In the genomic region with DNA sequence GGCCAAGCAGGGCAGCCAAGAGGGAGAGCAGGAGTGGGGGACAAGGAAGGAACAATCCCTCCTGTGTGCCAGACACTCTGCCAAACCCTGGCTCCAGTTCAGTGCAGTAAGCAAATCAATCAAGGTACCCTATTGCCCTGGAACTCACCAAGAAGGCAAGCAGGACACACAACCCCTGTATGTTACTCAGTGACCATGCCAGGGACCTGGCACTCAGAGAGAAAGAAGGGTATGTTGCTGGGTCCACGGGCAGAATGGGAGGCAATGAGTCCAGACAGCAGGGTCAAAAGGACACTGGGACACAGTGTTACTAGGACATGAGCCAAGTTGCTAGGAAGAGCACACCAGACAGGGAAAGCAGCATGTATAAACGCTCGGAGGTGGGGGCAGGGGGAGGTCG, we compare ENCODE assay signal across 14 mouse cellular contexts. TPM values are rescaled to one million over a fixed set of nuclear protein-coding genes. Genes with fewer than 3 reads are reported as not detected.
A peak's percentile ranks its signal among the peaks of the same experiment; 100 is the strongest.
DNase-seq lines count a peak whose midpoint lies in the region; ATAC-seq lines count a peak whose summit lies in the region.
"Had no signal": no experiment of that assay in that cellular context is flagged by ENCODE, and none has a peak within 500 bp of the region (broad histone marks: within the 10 kb centered on the region; RNA-seq: fewer than 3 reads in every experiment).

No protein-coding gene starts in this region.

- H3K36me3 ChIP-seq in kidney, embryonic 14.5 days (ENCODE audit: control insufficient read depth, insufficient read depth, low read length), result no peaks in the 10 kb centered on the region
- H3K36me3 ChIP-seq in neural tube, embryonic 14.5 days (ENCODE audit: control insufficient read depth, insufficient read depth, low read length), result no peaks in the 10 kb centered on the region
- H3K36me3 ChIP-seq: forebrain, embryonic 15.5 days had no signal

- peak; percentile 73 for DNase-seq in kidney, adult 11 months
- DNase-seq in lung, postnatal 10 days, result peak; percentile 29
- no peak for DNase-seq in lung, postnatal 36 days
- DNase-seq in kidney, postnatal 10 days, result peak; percentile 39
- DNase-seq in right cerebral cortex, postnatal 36 days (ENCODE audit: low spot score in 2 of 2), result no peak
- DNase-seq: cerebellum, adult 11-12 months; gastrocnemius, adult 2 months; heart, postnatal 36 days had no signal

- ATAC-seq in kidney, embryonic 14.5 days (ENCODE audit: low FRiP score, low TSS enrichment), result no peak
- ATAC-seq in neural tube, embryonic 14.5 days (ENCODE audit: low read depth), result peak; percentile 49; the same call in 1 of the 2 replicates
- ATAC-seq: activated CD4-positive, CD25-positive, alpha-beta regulatory T cell, adult 4 months; forebrain, embryonic 15.5 days had no signal

- H3K9me3 ChIP-seq in kidney, embryonic 14.5 days (ENCODE audit: control insufficient read depth, low read length), result no peaks in the 10 kb centered on the region
- H3K9me3 ChIP-seq in neural tube, embryonic 14.5 days (ENCODE audit: control insufficient read depth, low read length), result no peaks in the 10 kb centered on the region
- H3K9me3 ChIP-seq: forebrain, embryonic 15.5 days had no signal

- no peak overlapping the region for H3K27ac ChIP-seq in kidney, embryonic 14.5 days (ENCODE audit: low read depth, low read length)
- no peak overlapping the region for H3K27ac ChIP-seq in neural tube, embryonic 14.5 days (ENCODE audit: low read depth, low read length)
- H3K27ac ChIP-seq: forebrain, embryonic 15.5 days; gastrocnemius, adult 2 months; liver, embryonic 14.5 days had no signal

- H3K9ac ChIP-seq in kidney, embryonic 14.5 days (ENCODE audit: low read depth, low read length), result no peak overlapping the region
- H3K9ac ChIP-seq in neural tube, embryonic 14.5 days (replicated peaks; ENCODE audit: low read depth, low read length), result no peak overlapping the region
- H3K9ac ChIP-seq: forebrain, embryonic 15.5 days; liver, embryonic 14.5 days had no signal

- WGBS in kidney, embryonic 14.5 days, result 46% methylated on average over 4 of the region's 4 CpGs
- 60% methylated on average over 4 of the region's 4 CpGs for WGBS in neural tube, embryonic 14.5 days

- H3K4me2 ChIP-seq in kidney, embryonic 14.5 days (replicated peaks; ENCODE audit: low read depth, low read length), result no peak overlapping the region
- no peak overlapping the region for H3K4me2 ChIP-seq in neural tube, embryonic 14.5 days (ENCODE audit: low read depth, low read length)
- H3K4me2 ChIP-seq: forebrain, embryonic 15.5 days had no signal

- H3K4me3 ChIP-seq in kidney, embryonic 14.5 days (ENCODE audit: low read length), result no peak overlapping the region
- no peak overlapping the region for H3K4me3 ChIP-seq in neural tube, embryonic 14.5 days (ENCODE audit: low read depth, low read length)
- H3K4me3 ChIP-seq: forebrain, embryonic 15.5 days; gastrocnemius, adult 2 months; megakaryocyte, embryonic 14.5 days had no signal

- no peaks in the 10 kb centered on the region; the same call in 1 of the 2 replicates for H3K4me1 ChIP-seq in kidney, embryonic 14.5 days (ENCODE audit: control insufficient read depth, insufficient read depth, low read length)
- no peaks in the 10 kb centered on the region for H3K4me1 ChIP-seq in neural tube, embryonic 14.5 days (ENCODE audit: control insufficient read depth, insufficient read depth, low read length)
- H3K4me1 ChIP-seq: forebrain, embryonic 15.5 days; megakaryocyte, embryonic 14.5 days had no signal

- H3K27me3 ChIP-seq in kidney, embryonic 14.5 days (ENCODE audit: control insufficient read depth, insufficient read depth, low read length), result no peaks in the 10 kb centered on the region
- H3K27me3 ChIP-seq in neural tube, embryonic 14.5 days (ENCODE audit: control insufficient read depth, insufficient read depth, low read length), result no peaks in the 10 kb centered on the region
- H3K27me3 ChIP-seq: forebrain, embryonic 15.5 days had no signal

RNA-seq across cellular contexts. Expression of gene Angpt4, which starts 14.7 kb away (rescaled TPM):
- polyA plus RNA-seq in kidney, embryonic 14.5 days (2014; fragmentation: Nextera tagmentation; extraction: Ambion mirVana), result 1.0 and 1.1 TPM in 2 replicates
- polyA plus RNA-seq in neural tube, embryonic 14.5 days (2014; fragmentation: Nextera tagmentation; extraction: Ambion mirVana), result 0.11 and 0.62 TPM in 2 replicates
- polyA plus RNA-seq: activated CD4-positive, CD25-positive, alpha-beta regulatory T cell, adult 4 months; forebrain, embryonic 15.5 days had no signal

RNA-seq across cellular contexts. Expression of gene Fam110a, which starts 54.3 kb away (rescaled TPM):
- 19.7 and 29.9 TPM in 2 replicates for polyA plus RNA-seq in kidney, embryonic 14.5 days (2014; fragmentation: Nextera tagmentation; extraction: Ambion mirVana)
- 36.3 and 36.6 TPM in 2 replicates for polyA plus RNA-seq in neural tube, embryonic 14.5 days (2014; fragmentation: Nextera tagmentation; extraction: Ambion mirVana)

Comparison
In these comparisons a context has a peak if more than half of its experiments do, and no peak if none do; other contexts are left out.
1. DNase-seq: peak in kidney, adult 11 months (single experiment), lung, postnatal 10 days (single experiment) and kidney, postnatal 10 days (single experiment); none in lung, postnatal 36 days (single experiment) and right cerebral cortex, postnatal 36 days (0 of 2).